Comparison of ENCODE assay signal across 8 mouse cellular contexts in the genomic region with DNA sequence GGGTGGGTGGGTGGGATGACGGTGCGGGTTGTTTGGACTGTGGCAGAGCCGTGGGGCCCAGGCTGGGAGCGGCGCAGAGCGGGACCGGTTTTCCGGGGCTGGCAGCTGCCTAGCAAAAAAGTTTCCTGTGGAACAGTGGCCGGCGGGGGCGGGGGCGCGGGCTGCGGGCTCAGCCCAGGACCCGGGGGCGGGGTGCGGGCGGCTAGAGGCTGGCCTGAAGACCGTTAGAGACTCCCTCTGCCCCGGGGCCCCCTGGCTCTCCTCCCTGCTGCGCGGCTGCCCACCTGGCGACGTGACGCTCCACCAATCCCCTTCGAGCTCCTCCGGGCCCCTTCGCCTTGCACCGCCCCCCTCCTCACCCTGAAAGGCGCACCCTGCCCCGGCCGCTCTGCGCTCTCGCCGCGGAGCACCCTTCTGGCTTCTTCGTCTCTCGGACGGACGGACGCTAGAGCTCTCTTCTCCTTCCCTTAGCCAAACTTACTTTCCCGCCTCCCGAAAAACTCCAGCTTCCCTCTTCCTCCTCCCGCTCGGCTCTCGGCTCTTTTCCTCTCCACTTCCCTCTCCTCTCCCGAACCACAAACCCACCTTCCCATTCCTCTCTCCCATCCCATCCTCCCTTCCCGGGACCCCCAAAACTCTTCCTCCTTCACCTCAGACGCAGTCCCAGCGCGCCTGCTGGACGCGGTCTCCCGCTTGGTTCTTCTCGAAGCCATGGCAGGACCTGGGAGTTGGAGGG. TPM values are rescaled to one million over a fixed set of nuclear protein-coding genes. Genes with fewer than 3 reads are reported as not detected.
A peak's percentile ranks its signal among the peaks of the same experiment; 100 is the strongest.
DNase-seq lines count a peak whose midpoint lies in the region; ATAC-seq and TF ChIP-seq lines count a peak whose summit lies in the region.

Nrk (plus strand) TSS at position 390 of the 736 bp plus-strand sequence.

- no peaks in the 10 kb centered on the region for H3K36me3 ChIP-seq in forebrain, embryonic 11.5 days (ENCODE audit: control insufficient read depth, insufficient read depth, low read length)
- no peaks in the 10 kb centered on the region for H3K36me3 ChIP-seq in liver, embryonic 15.5 days (replicated peaks)

- peak within 1 kb of the TSS; percentile 62 for H3K4me2 ChIP-seq in forebrain, embryonic 11.5 days (ENCODE audit: low read depth, low read length, severe bottlenecking)
- H3K4me2 ChIP-seq in liver, embryonic 15.5 days, result peak within 1 kb of the TSS; percentile 44

- peak; percentile 80 for ATAC-seq in forebrain, embryonic 11.5 days (replicated peaks; ENCODE audit: low FRiP score)
- peak; percentile 71 to 76 for ATAC-seq in hematopoietic stem cell, adult 5-6 weeks (replicated peaks in 1 of 2; ENCODE audit: insufficient read depth in 1 of 2, low FRiP score in 2 of 2, low TSS enrichment in 1 of 2, low read depth in 1 of 2, poor library complexity in 2 of 2, severe bottlenecking in 2 of 2)
- no peak for ATAC-seq in liver, embryonic 15.5 days (ENCODE audit: insufficient read depth)

- peak within 1 kb of the TSS; percentile 50 for H3K4me3 ChIP-seq in lung, adult 2 months (replicated peaks; ENCODE audit: extremely low read depth, low read depth, low read length)
- H3K4me3 ChIP-seq in forebrain, embryonic 11.5 days (ENCODE audit: low read depth, low read length), result peak within 1 kb of the TSS; percentile 37
- H3K4me3 ChIP-seq in liver, embryonic 15.5 days (replicated peaks), result peak within 1 kb of the TSS; percentile 25

- H3K27ac ChIP-seq in forebrain, embryonic 11.5 days (ENCODE audit: low read depth, low read length), result no peak within 1 kb of the TSS
- no peak within 1 kb of the TSS for H3K27ac ChIP-seq in liver, embryonic 15.5 days (replicated peaks)

- no peaks in the 10 kb centered on the region for H3K4me1 ChIP-seq in lung, adult 2 months (ENCODE audit: control insufficient read depth, insufficient read depth, low read length)
- H3K4me1 ChIP-seq in forebrain, embryonic 11.5 days (replicated peaks; ENCODE audit: control insufficient read depth, insufficient read depth, low read length), result no peaks in the 10 kb centered on the region; the same call in 1 of the 2 replicates
- H3K4me1 ChIP-seq in liver, embryonic 15.5 days (replicated peaks), result no peaks in the 10 kb centered on the region

- TF ChIP-seq POLR2A in lung, adult 2 months (IDR thresholded peaks at IDR 0.05; ENCODE audit: borderline replicate concordance, extremely low read depth, low read depth, low read length), result no peak

- H3K9me3 ChIP-seq in forebrain, embryonic 11.5 days (ENCODE audit: control insufficient read depth, low read length), result no peaks in the 10 kb centered on the region
- no peaks in the 10 kb centered on the region for H3K9me3 ChIP-seq in liver, embryonic 15.5 days (replicated peaks)

- no peak for TF ChIP-seq CTCF in lung, adult 2 months (IDR thresholded peaks at IDR 0.05; ENCODE audit: insufficient read depth, low read length)

- no peak for DNase-seq in lung, adult 2 months
- DNase-seq in lung, postnatal 25 days (ENCODE audit: low spot score), result no peak
- DNase-seq in forebrain, embryonic 11.5 days (ENCODE audit: low spot score), result peak; percentile 57
- DNase-seq in ovary, postnatal 36 days (ENCODE audit: low spot score), result peak; percentile 32
- DNase-seq in thymus, postnatal 14 days, result no peak
- DNase-seq in right cerebral cortex, adult 2 months (ENCODE audit: low spot score in 2 of 2), result no peak

- H3K27me3 ChIP-seq in forebrain, embryonic 11.5 days (ENCODE audit: control insufficient read depth, insufficient read depth, low read length), result peaks cover 14% of the 10 kb centered on the region; the same call in 1 of the 2 replicates
- H3K27me3 ChIP-seq in liver, embryonic 15.5 days, result peaks cover 15% of the 10 kb centered on the region

- WGBS in lung, adult 2 months, result 32% methylated on average over 49 of the region's 55 CpGs
- 19% methylated on average over 43 of the region's 55 CpGs for WGBS in forebrain, embryonic 11.5 days
- 24% methylated on average over 47 of the region's 55 CpGs for WGBS in liver, embryonic 15.5 days (ENCODE audit: insufficient replicate concordance)

- peak within 1 kb of the TSS; percentile 20; the same call in 1 of the 2 replicates for H3K9ac ChIP-seq in forebrain, embryonic 11.5 days (ENCODE audit: low read length)
- no peak within 1 kb of the TSS for H3K9ac ChIP-seq in liver, embryonic 15.5 days

RNA-seq across cellular contexts. Expression of gene Nrk, which starts in this region (rescaled TPM):
- polyA plus RNA-seq in lung, adult 2 months (2012; rRNA removed), result 0.05 and 0.12 TPM in 2 replicates
- polyA plus RNA-seq in forebrain, embryonic 11.5 days (2014; fragmentation: Nextera tagmentation; extraction: Ambion mirVana), result 2.3 TPM in 2 replicates
- 1.9 and 2.9 TPM in 2 replicates for total RNA-seq in hematopoietic stem cell, adult 5-6 weeks (2017)
- 2.4 and 3.9 TPM in 2 replicates for polyA plus RNA-seq in liver, embryonic 15.5 days (2015; fragmentation: Nextera tagmentation; extraction: Ambion mirVana)

Comparison
In these comparisons a context has a peak if more than half of its experiments do, and no peak if none do; other contexts are left out.
1. DNase-seq: peak in forebrain, embryonic 11.5 days (single experiment) and ovary, postnatal 36 days (single experiment); none in lung, adult 2 months (single experiment), lung, postnatal 25 days (single experiment), thymus, postnatal 14 days (single experiment) and right cerebral cortex, adult 2 months (0 of 2).
2. Peak in every context shown above with its lines, with median percentiles within 50 percentile points of each other: H3K4me3 ChIP-seq.